Mouse (Mus musculus): ENCODE results near the gene Cep89. TPM values are rescaled to one million over a fixed set of nuclear protein-coding genes. Genes with fewer than 3 reads are reported as not detected.
A peak's percentile ranks its signal among the peaks of the same experiment; 100 is the strongest.

Gene Cep89
- polyA plus RNA-seq, 1 experiment: 17.2 TPM

DNA sequence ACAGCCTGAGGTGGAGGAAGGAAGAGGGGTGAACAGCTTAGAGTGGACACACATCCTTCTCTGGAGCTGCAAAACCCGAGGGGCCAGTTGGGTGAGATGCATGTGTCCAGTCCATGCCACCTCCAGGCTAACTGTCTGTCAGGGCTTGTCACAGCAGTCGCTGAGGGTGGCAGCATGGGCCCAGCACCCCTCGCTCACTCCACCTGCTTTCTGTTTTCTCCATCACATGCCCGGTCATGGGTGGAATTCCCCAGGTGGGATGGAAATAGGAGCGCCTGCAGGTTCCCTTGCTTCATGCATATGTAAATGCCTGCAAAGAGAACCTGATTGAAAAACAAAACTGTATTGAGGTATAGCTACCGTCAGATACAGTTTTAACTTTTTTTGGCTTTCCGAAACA, 22.6 kb upstream of the Cep89 start:
- WGBS: 87% methylated on average over 7 of the region's 7 CpGs
- TF ChIP-seq CTCF (IDR thresholded peaks at IDR 0.05; ENCODE audit: borderline replicate concordance, insufficient read depth, low read depth, low read length): no peak
- no peak for TF ChIP-seq POLR2A (IDR thresholded peaks at IDR 0.05; ENCODE audit: borderline replicate concordance, insufficient read depth, low read length)

GRCm38 (mm10) chr7:35376623-35377022, 20.2 kb upstream of the Cep89 start:
- Histone ChIP-seq H3K27me3 (ENCODE audit: control insufficient read depth, insufficient read depth, low read length) (no peaks in the 10 kb centered on the region), H3K4me1 (ENCODE audit: control insufficient read depth, insufficient read depth, low read length) (peaks cover 8% of the 10 kb centered on the region), H3K27ac (ENCODE audit: insufficient read depth, low read length) (peak overlapping the region; percentile 47), H3K4me3 (replicated peaks; ENCODE audit: insufficient read depth, low read depth, low read length) (no peak overlapping the region)
- TF ChIP-seq POLR2A (IDR thresholded peaks at IDR 0.05; ENCODE audit: borderline replicate concordance, insufficient read depth, low read length) (no peak), CTCF (IDR thresholded peaks at IDR 0.05; ENCODE audit: borderline replicate concordance, insufficient read depth, low read depth, low read length) (no peak)
- DNase-seq: peak; percentile 31 to 67
- WGBS: 17% methylated on average over 9 of the region's 9 CpGs

More for the DNA sequence above, 22.6 kb upstream of the Cep89 start:
- peaks cover 8% of the 10 kb centered on the region for H3K4me1 ChIP-seq (ENCODE audit: control insufficient read depth, insufficient read depth, low read length)
- no peak overlapping the region for H3K4me3 ChIP-seq (replicated peaks; ENCODE audit: insufficient read depth, low read depth, low read length)
- no peak overlapping the region for H3K27ac ChIP-seq (ENCODE audit: insufficient read depth, low read length)
- no peak for DNase-seq
- H3K27me3 ChIP-seq (ENCODE audit: control insufficient read depth, insufficient read depth, low read length): no peaks in the 10 kb centered on the region

- H3K4me1 ChIP-seq (ENCODE audit: control insufficient read depth, insufficient read depth, low read length): peaks cover 8% of the 10 kb centered on the region
- TF ChIP-seq CTCF (IDR thresholded peaks at IDR 0.05; ENCODE audit: borderline replicate concordance, insufficient read depth, low read depth, low read length) (no peak), POLR2A (IDR thresholded peaks at IDR 0.05; ENCODE audit: borderline replicate concordance, insufficient read depth, low read length) (no peak)
- H3K27ac ChIP-seq (ENCODE audit: insufficient read depth, low read length): no peak overlapping the region
- no peak overlapping the region for H3K4me3 ChIP-seq (replicated peaks; ENCODE audit: insufficient read depth, low read depth, low read length)
- 51% methylated on average over 16 of the region's 16 CpGs for WGBS
- DNase-seq: no peak
- H3K27me3 ChIP-seq (ENCODE audit: control insufficient read depth, insufficient read depth, low read length): no peaks in the 10 kb centered on the region
Observed at GRCm38 (mm10) chr7:35379492-35380119, 17.2 kb upstream of the Cep89 start.

DNA sequence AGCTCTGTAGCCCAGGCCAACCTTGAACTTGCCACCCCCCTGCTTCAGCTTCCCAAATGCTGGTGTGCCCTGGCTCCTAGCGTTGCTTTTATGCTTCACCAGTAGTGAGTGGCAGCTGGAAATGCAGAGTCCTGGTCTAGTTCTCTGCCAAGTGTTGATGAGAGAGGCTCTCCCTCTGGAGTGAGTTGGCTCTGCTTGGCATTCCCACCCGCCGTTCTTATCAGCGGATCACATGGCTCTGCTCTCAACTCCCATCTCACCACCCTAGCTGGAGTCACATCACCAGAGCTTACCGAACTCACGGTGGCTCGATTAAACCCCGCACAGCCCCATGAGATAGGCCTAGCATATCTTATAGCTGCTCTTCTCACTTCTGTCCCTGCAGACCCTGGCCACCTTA, 16.5 kb upstream of the Cep89 start:
- 53% methylated on average over 8 of the region's 8 CpGs for WGBS
- no peaks in the 10 kb centered on the region for H3K27me3 ChIP-seq (ENCODE audit: control insufficient read depth, insufficient read depth, low read length)
- no peak for DNase-seq
- peaks cover 8% of the 10 kb centered on the region for H3K4me1 ChIP-seq (ENCODE audit: control insufficient read depth, insufficient read depth, low read length)
- TF ChIP-seq CTCF (IDR thresholded peaks at IDR 0.05; ENCODE audit: borderline replicate concordance, insufficient read depth, low read depth, low read length): no peak
- no peak for TF ChIP-seq POLR2A (IDR thresholded peaks at IDR 0.05; ENCODE audit: borderline replicate concordance, insufficient read depth, low read length)
- H3K27ac ChIP-seq (ENCODE audit: insufficient read depth, low read length): no peak overlapping the region
- H3K4me3 ChIP-seq (replicated peaks; ENCODE audit: insufficient read depth, low read depth, low read length): no peak overlapping the region

DNA sequence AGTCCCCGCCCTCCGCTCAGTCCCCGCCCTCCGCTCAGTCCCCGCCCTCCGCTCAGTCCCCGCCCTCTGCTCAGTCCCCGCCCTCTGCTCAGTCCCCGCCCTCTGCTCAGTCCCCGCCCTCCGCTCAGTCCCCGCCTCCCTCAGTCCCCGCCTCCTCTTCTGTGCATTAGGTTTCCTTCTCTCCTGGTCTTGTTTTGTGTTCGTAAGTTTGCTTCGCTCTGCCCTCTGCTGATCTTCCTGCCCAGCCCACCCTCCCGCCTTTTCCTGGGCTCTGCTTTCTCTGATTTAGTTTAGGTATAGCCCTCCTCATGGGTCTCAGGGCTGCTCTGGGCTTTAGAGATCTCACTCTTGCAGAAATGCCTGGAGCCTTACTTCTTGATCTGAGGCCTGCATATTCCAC, 15.0 kb upstream of the Cep89 start:
- no peak for DNase-seq
- H3K4me1 ChIP-seq (ENCODE audit: control insufficient read depth, insufficient read depth, low read length): peaks cover 3% of the 10 kb centered on the region; the same call in 1 of the 2 replicates
- no peak for TF ChIP-seq POLR2A (IDR thresholded peaks at IDR 0.05; ENCODE audit: borderline replicate concordance, insufficient read depth, low read length)
- TF ChIP-seq CTCF (IDR thresholded peaks at IDR 0.05; ENCODE audit: borderline replicate concordance, insufficient read depth, low read depth, low read length): no peak
- 71% methylated on average over 15 of the region's 16 CpGs for WGBS
- H3K27ac ChIP-seq (ENCODE audit: insufficient read depth, low read length): no peak overlapping the region
- no peaks in the 10 kb centered on the region for H3K27me3 ChIP-seq (ENCODE audit: control insufficient read depth, insufficient read depth, low read length)
- H3K4me3 ChIP-seq (replicated peaks; ENCODE audit: insufficient read depth, low read depth, low read length): no peak overlapping the region

DNA sequence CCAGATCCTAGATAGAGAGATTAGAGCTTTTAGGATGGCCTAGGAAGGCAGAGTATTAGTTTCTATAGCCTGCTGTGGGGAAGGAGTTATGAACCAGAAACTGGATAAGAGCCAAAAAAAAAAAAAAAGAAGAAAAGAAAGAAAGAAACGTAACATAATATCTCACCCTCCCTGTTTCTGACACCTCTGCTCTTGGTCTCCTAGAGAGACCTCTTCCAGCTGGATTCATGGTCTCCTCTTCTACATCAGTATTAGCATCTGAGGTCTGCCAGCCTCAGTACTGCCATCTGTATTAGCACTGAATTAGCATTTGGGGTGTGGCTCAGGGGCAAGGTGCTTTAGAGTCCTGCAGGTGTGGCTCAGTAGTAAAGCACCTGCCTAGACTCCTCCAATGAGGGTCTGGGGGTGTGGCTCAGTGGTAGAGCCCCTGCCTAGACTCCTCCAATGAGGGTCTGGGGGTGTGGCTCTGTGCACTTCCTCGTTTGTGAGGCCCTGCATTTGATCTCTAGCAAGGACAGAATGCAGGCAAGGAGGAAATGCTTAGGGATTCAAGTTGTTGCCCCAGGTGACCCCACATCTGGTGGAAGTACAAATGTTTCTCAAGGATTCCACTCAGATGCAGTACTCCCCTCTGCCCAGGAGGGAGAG, 14.0 kb upstream of the Cep89 start:
- TF ChIP-seq CTCF (IDR thresholded peaks at IDR 0.05; ENCODE audit: borderline replicate concordance, insufficient read depth, low read depth, low read length) (no peak), POLR2A (IDR thresholded peaks at IDR 0.05; ENCODE audit: borderline replicate concordance, insufficient read depth, low read length) (no peak)
- no peaks in the 10 kb centered on the region for H3K4me1 ChIP-seq (ENCODE audit: control insufficient read depth, insufficient read depth, low read length)
- 62% methylated on average over 2 of the region's 2 CpGs for WGBS
- H3K4me3 ChIP-seq (replicated peaks; ENCODE audit: insufficient read depth, low read depth, low read length): no peak overlapping the region
- DNase-seq: no peak
- H3K27ac ChIP-seq (ENCODE audit: insufficient read depth, low read length): no peak overlapping the region
- no peaks in the 10 kb centered on the region for H3K27me3 ChIP-seq (ENCODE audit: control insufficient read depth, insufficient read depth, low read length)

DNA sequence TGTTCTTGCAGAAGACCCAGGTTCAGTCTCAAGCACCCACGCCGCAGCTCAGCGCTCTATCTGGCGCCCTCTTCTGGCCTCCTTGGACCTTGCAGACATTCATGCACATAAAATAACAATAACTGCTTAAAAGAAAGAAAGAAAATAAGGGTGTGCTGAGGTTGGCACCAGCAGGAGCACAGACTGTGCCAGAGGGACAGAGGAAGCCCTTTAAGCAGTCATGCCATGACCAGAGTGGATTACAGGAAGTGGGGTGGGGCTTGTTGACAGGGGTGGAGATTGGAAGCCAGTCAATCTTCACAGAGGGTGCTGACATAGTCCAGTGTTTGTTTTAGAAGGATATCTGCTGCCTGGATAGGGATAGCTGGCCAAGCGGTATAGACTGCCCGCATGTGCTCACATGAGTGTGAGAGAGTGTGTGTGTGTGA, 10.3 kb upstream of the Cep89 start:
- DNase-seq: no peak
- TF ChIP-seq POLR2A (IDR thresholded peaks at IDR 0.05; ENCODE audit: borderline replicate concordance, insufficient read depth, low read length) (no peak), CTCF (IDR thresholded peaks at IDR 0.05; ENCODE audit: borderline replicate concordance, insufficient read depth, low read depth, low read length) (0 out of 2 replicates have a peak, but pooled peaks have one; percentile 15)
- no peaks in the 10 kb centered on the region for H3K27me3 ChIP-seq (ENCODE audit: control insufficient read depth, insufficient read depth, low read length)
- WGBS: 60% methylated on average over 6 of the region's 6 CpGs
- no peak overlapping the region for H3K27ac ChIP-seq (ENCODE audit: insufficient read depth, low read length)
- H3K4me3 ChIP-seq (replicated peaks; ENCODE audit: insufficient read depth, low read depth, low read length): no peak overlapping the region
- H3K4me1 ChIP-seq (ENCODE audit: control insufficient read depth, insufficient read depth, low read length): no peaks in the 10 kb centered on the region

DNA sequence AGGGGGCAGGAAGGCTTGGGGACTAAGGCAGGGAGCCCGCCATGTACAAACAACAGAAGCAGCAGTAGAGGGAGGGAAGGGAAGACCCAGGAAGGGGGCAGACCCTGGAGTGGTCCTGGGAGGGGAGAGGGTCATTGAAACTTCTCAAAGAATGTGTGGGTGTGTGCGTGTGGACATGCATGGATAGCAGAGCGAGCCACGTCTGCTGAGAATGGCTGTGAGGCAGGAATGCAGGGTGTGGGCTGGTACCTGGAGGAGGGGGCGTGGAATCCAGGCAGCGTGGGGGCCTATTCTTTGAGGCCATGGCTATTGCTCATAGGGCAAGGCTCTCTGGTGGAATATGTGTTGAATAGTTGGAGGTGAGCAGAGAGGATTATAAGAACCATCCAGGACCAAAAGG, 8.1 kb upstream of the Cep89 start:
- TF ChIP-seq POLR2A (IDR thresholded peaks at IDR 0.05; ENCODE audit: borderline replicate concordance, insufficient read depth, low read length) (no peak), CTCF (IDR thresholded peaks at IDR 0.05; ENCODE audit: borderline replicate concordance, insufficient read depth, low read depth, low read length) (no peak)
- WGBS: 60% methylated on average over 6 of the region's 6 CpGs
- Histone ChIP-seq H3K4me3 (replicated peaks; ENCODE audit: insufficient read depth, low read depth, low read length) (no peak overlapping the region), H3K27ac (ENCODE audit: insufficient read depth, low read length) (no peak overlapping the region), H3K27me3 (ENCODE audit: control insufficient read depth, insufficient read depth, low read length) (no peaks in the 10 kb centered on the region), H3K4me1 (ENCODE audit: control insufficient read depth, insufficient read depth, low read length) (no peaks in the 10 kb centered on the region)
- no peak for DNase-seq
